Mouse (Mus musculus): ENCODE measurements at regions not wholly inside any gene's neighbourhood (a gene's known extent, or its start where the extent isn't known, plus 50 kb on each side); places are given as distances from the start of the nearest gene placed in this dataset.
A peak's percentile ranks its signal among the peaks of the same experiment; 100 is the strongest.

- ATAC-seq (ENCODE audit: poor library complexity, severe bottlenecking): 0 out of 2 replicates have a peak, but pooled peaks have one; percentile 40
Measured at GRCm38 (mm10) chr1:153601928-153602631, 50.7 kb upstream of the Rgs8 start.

GRCm38 (mm10) chr1:153602632-153602965, 50.2 kb upstream of the Rgs8 start:
- ATAC-seq (ENCODE audit: poor library complexity, severe bottlenecking): 0 out of 2 replicates have a peak, but pooled peaks have one; percentile 27

All from megakaryocyte, adult 5-6 weeks (primary cell).